Mouse (Mus musculus) testis, adult 2 months (tissue): ENCODE results near the gene Htr5b.

ENCODE experiments used
- CTCF ChIP-seq: fragments of 200-500 bp; IDR thresholded peaks from 2 replicates; pipeline ENCODE4 v1.5.1; 2012; ENCODE audit warnings: low read depth, mild to moderate bottlenecking, inconsistent platforms, low read length, moderate library complexity; ENCODE audit not compliant: control insufficient read depth, insufficient read depth, insufficient replicate concordance
- POLR2A ChIP-seq: fragments of 200-500 bp; IDR thresholded peaks from 2 replicates; pipeline ENCODE4 v1.6.1; 2012; ENCODE audit warnings: low read depth, mild to moderate bottlenecking, inconsistent platforms, low read length, moderate library complexity; ENCODE audit not compliant: control insufficient read depth

- TF ChIP-seq CTCF (no peak), POLR2A (no peak)
Measured at GRCm38 (mm10) chr1:121570522-121570921, 42.3 kb upstream of the Htr5b start.
